Mouse (Mus musculus) forebrain, embryonic 13.5 days (tissue): Measurements from ENCODE around the gene Erbb3. TPM values are rescaled to one million over a fixed set of nuclear protein-coding genes. Genes with fewer than 3 reads are reported as not detected.
A peak's percentile ranks its signal among the peaks of the same experiment; 100 is the strongest.

Experiments used
- ATAC-seq: fragments of 200-750 bp; cut with Nextera tagmentation; 2 replicates; pipeline ENCODE4 v1.8.0; 2017
- H3K27ac ChIP-seq: fragments of 300-500 bp; sonication (generic); 2 replicates; pipeline ENCODE4 v1.5.1; 2015; ENCODE audit warnings: inconsistent platforms, mild to moderate bottlenecking, moderate library complexity
- H3K27me3 ChIP-seq: fragments of 300-500 bp; sonication (generic); 2 replicates; pipeline ENCODE4 v1.6.1; 2015; ENCODE audit warnings: mild to moderate bottlenecking, inconsistent platforms
- H3K36me3 ChIP-seq: fragments of 300-500 bp; sonication (generic); 2 replicates; pipeline ENCODE4 v1.6.1; 2015; ENCODE audit warnings: mild to moderate bottlenecking, inconsistent platforms; ENCODE audit not compliant: poor library complexity, severe bottlenecking
- H3K4me1 ChIP-seq: fragments of 300-500 bp; sonication (generic); 2 replicates; pipeline ENCODE4 v1.6.1; 2015; ENCODE audit warnings: inconsistent platforms
- H3K4me2 ChIP-seq: fragments of 300-500 bp; sonication (generic); 2 replicates; pipeline ENCODE4 v1.6.1; 2015; ENCODE audit warnings: inconsistent platforms, mild to moderate bottlenecking, moderate library complexity
- H3K4me3 ChIP-seq: fragments of 300-500 bp; sonication (generic); 2 replicates; pipeline ENCODE4 v1.5.1; 2015; ENCODE audit warnings: mild to moderate bottlenecking, inconsistent platforms
- H3K9ac ChIP-seq: fragments of 300-500 bp; sonication (generic); 2 replicates; pipeline ENCODE4 v1.6.1; 2015; ENCODE audit warnings: mild to moderate bottlenecking, inconsistent platforms
- H3K9me3 ChIP-seq: fragments of 300-500 bp; sonication (generic); replicated peaks from 2 replicates; pipeline ENCODE4 v1.6.1; 2016; ENCODE audit warnings: inconsistent platforms
- WGBS: fragments of 180-500 bp; shearing (Covaris S2); methylation state at CpG from one replicate; pipeline ENCODE4 v1.1.7; 2015; 5-methylcytosine and 5-hydroxymethylcytosine counted together
- polyA plus RNA-seq: library from polyadenylated mRNA; unstranded; fragments of >200 nt; fragmentation: Nextera tagmentation; extraction: Ambion mirVana; gene quantifications from 2 replicates; pipeline ENCODE4 v1.2.1, GENCODE M21; 2015

Gene Erbb3
- polyA plus RNA-seq, 1 experiment from 2014 or later, result 0.12 TPM

DNA sequence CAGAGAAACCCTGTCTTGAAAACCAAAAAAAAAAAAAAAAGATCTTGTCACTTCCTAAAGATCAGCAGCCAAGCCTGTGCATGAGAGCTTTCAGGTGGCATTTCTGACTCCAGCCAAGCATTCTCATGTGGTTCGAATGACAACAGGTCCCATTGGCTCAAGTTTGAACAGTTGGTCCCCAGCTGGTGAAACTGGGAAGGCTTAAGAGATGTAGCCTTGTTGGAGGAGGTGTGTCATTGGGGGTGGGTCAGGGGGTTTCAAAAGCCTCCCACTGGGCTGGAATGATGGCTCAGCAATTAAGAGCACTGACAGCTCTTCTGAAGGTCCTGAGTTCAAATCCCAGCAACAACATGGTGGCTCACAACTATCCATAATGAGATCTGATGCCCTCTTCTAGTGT is 12.0 kb upstream of the Erbb3 start:
- no peak overlapping the region for H3K9ac ChIP-seq
- ATAC-seq, result no peak
- no peaks in the 10 kb centered on the region for H3K27me3 ChIP-seq
- no peak overlapping the region for H3K4me3 ChIP-seq
- WGBS, result 100% methylated on average over 1 of the region's 1 CpGs
- no peaks in the 10 kb centered on the region for H3K36me3 ChIP-seq
- no peak overlapping the region for H3K27ac ChIP-seq
- H3K4me2 ChIP-seq, result no peak overlapping the region
- H3K4me1 ChIP-seq, result no peaks in the 10 kb centered on the region
- no peaks in the 10 kb centered on the region for H3K9me3 ChIP-seq

DNA sequence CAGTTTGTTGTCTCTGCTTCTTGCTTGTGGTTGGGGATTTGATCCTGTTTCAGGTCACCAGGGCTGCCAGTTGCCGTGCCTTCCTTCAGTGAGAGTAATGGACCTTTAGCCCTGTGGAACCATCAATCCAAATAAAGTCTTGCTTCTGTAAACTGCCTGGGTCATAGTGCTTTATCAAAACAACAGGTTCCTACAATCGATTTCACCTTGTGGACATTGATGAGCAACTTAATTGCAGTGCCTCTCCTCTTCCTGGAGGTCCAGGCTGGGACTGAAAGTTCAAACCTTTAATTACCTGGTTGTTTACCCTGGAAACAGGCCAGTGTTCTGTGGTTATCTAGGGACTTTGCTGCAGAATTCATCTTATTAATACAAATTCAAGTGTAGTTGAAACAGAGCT is 9.0 kb upstream of the Erbb3 start:
- H3K36me3 ChIP-seq, result no peaks in the 10 kb centered on the region
- no peak overlapping the region for H3K27ac ChIP-seq
- no peak overlapping the region for H3K4me3 ChIP-seq
- no peaks in the 10 kb centered on the region for H3K27me3 ChIP-seq
- no peak overlapping the region for H3K4me2 ChIP-seq
- ATAC-seq, result no peak
- H3K9ac ChIP-seq, result no peak overlapping the region
- no peaks in the 10 kb centered on the region for H3K4me1 ChIP-seq
- 80% methylated on average over 2 of the region's 2 CpGs for WGBS
- no peaks in the 10 kb centered on the region for H3K9me3 ChIP-seq

DNA sequence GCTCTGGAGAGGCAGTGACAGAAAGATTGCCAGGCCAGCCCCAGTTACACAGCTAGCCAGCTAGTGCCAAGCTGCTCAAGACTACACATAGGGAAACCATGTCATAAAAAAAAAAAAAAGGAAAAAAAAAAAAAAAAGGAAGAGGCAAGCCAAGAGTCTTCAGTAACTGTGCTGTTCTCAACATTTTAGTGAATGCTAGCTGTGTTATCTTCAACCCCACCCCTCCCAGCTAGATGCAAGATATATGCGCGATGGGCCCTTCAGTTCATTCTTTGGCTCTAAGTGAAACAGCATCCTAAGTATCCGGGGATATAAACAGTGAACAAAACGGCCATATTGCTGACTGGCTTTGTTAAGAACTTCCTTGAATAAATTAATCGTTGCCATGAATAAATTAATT is 3.3 kb upstream of the Erbb3 start:
- Histone ChIP-seq H3K4me1 (peaks cover 14% of the 10 kb centered on the region), H3K4me2 (no peak overlapping the region), H3K36me3 (no peaks in the 10 kb centered on the region), H3K27ac (no peak overlapping the region), H3K9ac (no peak overlapping the region), H3K27me3 (peaks cover 27% of the 10 kb centered on the region), H3K9me3 (no peaks in the 10 kb centered on the region), H3K4me3 (no peak overlapping the region)
- 45% methylated on average over 5 of the region's 5 CpGs for WGBS
- ATAC-seq, result no peak

DNA sequence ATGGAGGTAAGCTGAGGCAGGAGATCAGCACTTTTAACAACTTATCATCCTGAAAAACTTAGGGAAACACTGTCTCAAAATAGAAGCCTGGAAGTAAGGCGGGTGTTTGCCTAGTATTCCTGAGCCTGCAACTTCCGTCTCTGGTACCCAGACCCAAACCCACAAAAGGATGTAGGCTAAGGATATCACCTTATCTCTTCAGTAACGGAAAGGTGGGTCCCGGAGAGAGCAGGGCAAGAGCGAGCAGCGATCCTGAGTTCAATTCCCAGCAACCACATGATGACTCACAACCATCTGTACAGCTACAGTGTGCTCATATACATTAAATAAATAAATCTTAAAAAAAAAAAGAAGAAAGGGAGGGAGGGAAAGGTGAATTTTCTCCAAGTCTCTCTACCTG is 2.0 kb upstream of the Erbb3 start:
- Histone ChIP-seq H3K4me1 (peaks cover 14% of the 10 kb centered on the region), H3K9me3 (no peaks in the 10 kb centered on the region), H3K4me2 (no peak overlapping the region), H3K27ac (no peak overlapping the region), H3K9ac (no peak overlapping the region), H3K27me3 (peaks cover 41% of the 10 kb centered on the region), H3K36me3 (no peaks in the 10 kb centered on the region), H3K4me3 (no peak overlapping the region)
- 89% methylated on average over 6 of the region's 6 CpGs for WGBS
- no peak for ATAC-seq

DNA sequence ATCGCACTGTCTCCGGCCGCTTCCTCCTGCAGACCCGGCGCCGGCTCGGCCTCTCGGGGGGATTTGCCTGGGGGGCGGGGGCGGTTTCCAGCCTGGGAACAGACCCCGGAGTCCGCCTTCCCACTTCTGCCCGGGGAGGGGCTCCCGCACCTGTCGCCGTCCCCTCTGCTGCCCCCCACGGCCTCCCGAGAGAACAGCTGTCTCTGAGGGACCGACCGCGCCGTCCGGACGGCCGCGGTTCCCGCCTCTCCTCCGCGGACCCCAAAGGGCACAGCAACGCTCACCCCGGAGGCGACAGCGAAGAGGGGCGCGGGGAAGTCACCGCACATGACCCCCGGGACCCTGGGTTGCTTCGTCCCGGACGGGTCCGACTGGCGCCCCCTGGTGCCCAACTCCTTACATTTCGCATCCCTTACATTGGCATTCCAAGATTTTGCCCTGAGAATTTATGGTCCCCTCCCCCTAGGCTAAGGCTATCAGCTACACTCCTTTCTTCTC is 790 bp upstream of the Erbb3 start:
- Histone ChIP-seq H3K4me2 (peak overlapping the region; percentile 96), H3K36me3 (no peaks in the 10 kb centered on the region), H3K4me1 (peaks cover 14% of the 10 kb centered on the region), H3K4me3 (peak overlapping the region; percentile 67), H3K27me3 (peaks cover 47% of the 10 kb centered on the region), H3K9me3 (no peaks in the 10 kb centered on the region), H3K9ac (peak overlapping the region; percentile 66), H3K27ac (no peak overlapping the region)
- WGBS, result under 1% methylated on average over 41 of the region's 43 CpGs
- peak; percentile 64 for ATAC-seq

DNA sequence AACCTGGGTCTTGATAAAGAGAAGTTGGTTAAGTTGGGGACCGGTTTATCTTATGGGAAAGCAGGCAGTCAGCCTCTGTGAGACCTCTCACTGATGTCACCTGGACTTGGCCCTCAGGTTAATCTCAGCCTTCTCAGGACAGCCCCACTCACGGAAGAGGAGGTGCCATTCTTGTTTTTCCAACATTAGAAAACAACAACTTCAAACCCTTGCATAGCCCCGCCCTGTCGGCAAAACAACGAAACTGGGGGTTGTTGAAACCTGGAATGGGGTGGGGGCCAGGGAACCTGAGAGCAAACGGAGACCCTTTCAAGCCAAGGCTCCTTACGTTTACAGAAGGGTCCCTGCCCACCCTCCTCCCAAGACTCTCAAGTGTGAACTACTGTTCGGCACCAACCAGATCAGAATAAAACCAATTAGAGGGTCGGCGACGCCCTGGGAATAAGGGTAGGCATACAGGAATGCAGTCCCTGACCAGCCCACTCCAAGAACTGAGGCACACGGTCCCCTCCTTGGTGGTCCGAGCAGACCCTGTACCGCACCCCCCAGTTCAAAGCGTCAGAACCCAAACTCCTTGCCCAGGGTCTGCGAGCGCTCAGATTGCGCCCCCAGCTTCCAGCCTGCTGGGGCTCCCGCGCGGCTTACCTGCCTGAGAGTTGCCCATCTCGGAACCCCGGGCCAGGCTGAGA is 533 bp downstream of the Erbb3 start:
- ATAC-seq, result peak; percentile 39
- H3K36me3 ChIP-seq, result no peaks in the 10 kb centered on the region
- peak overlapping the region; percentile 96 for H3K4me2 ChIP-seq
- 2% methylated on average over 23 of the region's 23 CpGs for WGBS
- H3K27ac ChIP-seq, result no peak overlapping the region
- peaks cover 54% of the 10 kb centered on the region for H3K27me3 ChIP-seq
- H3K4me3 ChIP-seq, result peak overlapping the region; percentile 67
- no peaks in the 10 kb centered on the region for H3K9me3 ChIP-seq
- peak overlapping the region; percentile 66 for H3K9ac ChIP-seq
- H3K4me1 ChIP-seq, result peaks cover 14% of the 10 kb centered on the region

DNA sequence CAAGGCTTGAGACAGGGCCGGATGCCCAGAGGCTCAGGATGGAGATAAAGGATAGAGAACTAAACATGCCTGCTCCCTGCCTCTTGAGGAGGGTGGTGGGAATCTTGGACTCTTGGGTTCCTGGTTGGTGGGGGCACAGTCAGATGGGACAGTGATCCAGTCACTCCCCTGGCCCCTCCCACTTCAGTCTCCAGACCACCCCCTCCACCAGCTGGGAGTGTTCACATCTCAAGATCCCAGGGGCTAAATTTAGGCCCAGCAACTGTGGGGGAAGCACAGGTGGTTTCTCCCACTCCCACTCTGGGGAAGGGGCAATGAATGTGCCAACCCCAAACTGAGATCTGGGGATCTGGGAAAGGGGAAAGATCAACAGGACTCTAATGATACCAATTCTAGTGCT is 1.3 kb downstream of the Erbb3 start:
- H3K27ac ChIP-seq, result no peak overlapping the region
- H3K4me1 ChIP-seq, result peaks cover 14% of the 10 kb centered on the region
- no peaks in the 10 kb centered on the region for H3K9me3 ChIP-seq
- peaks cover 61% of the 10 kb centered on the region for H3K27me3 ChIP-seq
- no peak overlapping the region for H3K9ac ChIP-seq
- no peaks in the 10 kb centered on the region for H3K36me3 ChIP-seq
- H3K4me2 ChIP-seq, result no peak overlapping the region
- no peak for ATAC-seq
- WGBS, result 8% methylated on average over 1 of the region's 1 CpGs
- no peak overlapping the region for H3K4me3 ChIP-seq

DNA sequence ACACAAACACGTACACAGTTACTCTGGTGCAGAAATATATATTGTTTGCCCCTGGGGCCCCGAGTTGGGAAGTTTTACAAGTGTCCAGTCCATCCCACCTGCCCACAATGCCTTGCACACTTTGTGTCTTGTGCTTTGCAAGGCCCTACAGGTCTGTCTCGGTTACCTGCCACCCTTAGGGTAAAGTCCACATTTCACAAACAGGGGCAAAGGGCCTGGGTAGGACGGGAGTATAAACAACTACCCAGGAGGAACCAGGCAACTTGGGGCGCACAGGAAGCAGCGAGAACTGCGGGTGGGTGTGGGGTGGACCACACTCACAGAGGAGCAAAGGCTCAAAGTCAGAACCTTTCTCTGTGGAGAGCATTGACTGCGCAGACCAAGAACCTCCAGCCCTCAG is 1.8 kb downstream of the Erbb3 start:
- Histone ChIP-seq H3K27me3 (peaks cover 63% of the 10 kb centered on the region), H3K36me3 (no peaks in the 10 kb centered on the region), H3K4me1 (peaks cover 14% of the 10 kb centered on the region), H3K27ac (no peak overlapping the region), H3K9ac (no peak overlapping the region), H3K9me3 (no peaks in the 10 kb centered on the region), H3K4me2 (no peak overlapping the region), H3K4me3 (no peak overlapping the region)
- 59% methylated on average over 8 of the region's 8 CpGs for WGBS
- no peak for ATAC-seq

DNA sequence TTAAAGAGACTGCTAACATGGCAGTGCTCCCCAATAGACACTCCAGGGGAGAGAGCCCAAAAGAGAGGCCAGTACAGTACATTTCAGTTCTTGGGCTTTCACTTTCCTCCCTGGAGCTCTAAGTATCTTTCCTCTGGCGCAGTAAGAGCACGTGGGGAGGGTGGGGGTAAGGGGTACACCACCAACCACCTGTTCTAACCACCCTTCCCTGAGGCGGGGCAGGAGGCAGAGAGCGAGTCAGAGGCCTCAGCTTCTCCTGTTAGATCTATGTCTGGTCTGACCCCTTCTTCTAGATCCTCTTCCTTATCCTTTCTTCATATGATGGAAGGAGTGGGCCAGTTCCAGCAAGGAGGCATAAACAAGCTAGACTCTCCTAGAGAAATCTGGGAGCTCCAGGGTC is 2.3 kb downstream of the Erbb3 start:
- Histone ChIP-seq H3K27ac (no peak overlapping the region), H3K4me2 (no peak overlapping the region), H3K4me1 (peaks cover 14% of the 10 kb centered on the region), H3K4me3 (no peak overlapping the region), H3K36me3 (no peaks in the 10 kb centered on the region), H3K9ac (no peak overlapping the region), H3K27me3 (peaks cover 63% of the 10 kb centered on the region), H3K9me3 (no peaks in the 10 kb centered on the region)
- ATAC-seq, result no peak
- 55% methylated on average over 4 of the region's 4 CpGs for WGBS

DNA sequence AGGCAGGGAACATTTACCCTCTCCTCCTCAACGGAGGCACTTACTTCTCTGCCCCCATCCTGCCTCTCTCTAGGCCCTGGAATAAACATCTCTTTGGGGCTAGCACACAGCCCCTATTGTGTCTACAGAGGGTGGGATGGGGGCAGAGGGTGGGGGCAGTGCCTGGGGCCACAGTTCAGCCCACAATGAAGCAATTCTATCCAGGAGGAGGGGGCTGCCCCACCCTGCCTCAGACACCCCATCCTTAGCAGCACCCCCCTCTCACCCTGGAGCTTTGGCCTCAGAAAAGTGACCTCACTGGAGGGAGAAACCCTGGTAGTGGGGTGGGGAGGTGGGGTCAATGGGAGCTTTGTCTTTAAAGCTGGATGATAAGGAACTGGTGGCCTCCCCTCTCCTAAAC is 2.9 kb downstream of the Erbb3 start:
- peaks cover 59% of the 10 kb centered on the region for H3K27me3 ChIP-seq
- no peak overlapping the region for H3K4me3 ChIP-seq
- no peaks in the 10 kb centered on the region for H3K36me3 ChIP-seq
- no peak overlapping the region for H3K9ac ChIP-seq
- H3K4me1 ChIP-seq, result peaks cover 14% of the 10 kb centered on the region
- ATAC-seq, result no peak
- WGBS, result 28% methylated on average over 1 of the region's 1 CpGs
- no peak overlapping the region for H3K4me2 ChIP-seq
- no peak overlapping the region for H3K27ac ChIP-seq
- no peaks in the 10 kb centered on the region for H3K9me3 ChIP-seq

GRCm38 (mm10) chr10:128584386-128584785 is 5.1 kb downstream of the Erbb3 start:
- no peaks in the 10 kb centered on the region for H3K36me3 ChIP-seq
- H3K4me3 ChIP-seq, result no peak overlapping the region
- WGBS, result 3% methylated on average over 4 of the region's 4 CpGs
- ATAC-seq, result no peak
- H3K27me3 ChIP-seq, result peaks cover 51% of the 10 kb centered on the region
- no peak overlapping the region for H3K9ac ChIP-seq
- H3K4me1 ChIP-seq, result peaks cover 4% of the 10 kb centered on the region
- H3K4me2 ChIP-seq, result no peak overlapping the region
- no peaks in the 10 kb centered on the region for H3K9me3 ChIP-seq
- H3K27ac ChIP-seq, result no peak overlapping the region

- Histone ChIP-seq H3K9ac (no peak overlapping the region), H3K27ac (no peak overlapping the region), H3K4me1 (no peaks in the 10 kb centered on the region), H3K4me3 (no peak overlapping the region), H3K9me3 (no peaks in the 10 kb centered on the region), H3K36me3 (no peaks in the 10 kb centered on the region), H3K4me2 (no peak overlapping the region), H3K27me3 (peaks cover 44% of the 10 kb centered on the region)
- ATAC-seq, result no peak
- WGBS, result 26% methylated on average over 7 of the region's 7 CpGs
Measured at GRCm38 (mm10) chr10:128583644-128584043, 5.8 kb downstream of the Erbb3 start.

DNA sequence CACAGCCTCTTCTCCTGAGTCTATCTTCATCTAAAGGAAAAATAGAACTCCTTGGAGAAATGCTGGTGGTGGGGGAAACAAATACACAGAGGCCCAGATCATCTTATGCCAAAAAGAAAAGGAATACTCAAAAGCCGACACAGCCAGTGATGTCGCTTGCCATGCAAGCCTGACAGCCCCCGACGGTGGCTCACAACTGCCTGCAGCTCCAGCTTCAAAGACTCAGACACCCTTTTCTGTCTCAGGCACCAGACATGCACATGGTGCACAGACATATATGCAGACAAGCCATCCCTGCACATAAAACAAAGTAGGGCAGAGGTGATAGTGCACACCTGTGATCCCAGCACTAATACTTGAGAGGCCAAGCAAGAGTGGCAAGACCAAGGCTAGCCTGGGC is 9.7 kb downstream of the Erbb3 start:
- H3K9ac ChIP-seq, result no peak overlapping the region
- ATAC-seq, result no peak
- H3K27me3 ChIP-seq, result peaks cover 13% of the 10 kb centered on the region
- H3K4me2 ChIP-seq, result no peak overlapping the region
- H3K4me1 ChIP-seq, result no peaks in the 10 kb centered on the region
- no peak overlapping the region for H3K27ac ChIP-seq
- no peak overlapping the region for H3K4me3 ChIP-seq
- no peaks in the 10 kb centered on the region for H3K36me3 ChIP-seq
- no peaks in the 10 kb centered on the region; the same call in 1 of the 2 replicates for H3K9me3 ChIP-seq
- WGBS, result 83% methylated on average over 4 of the region's 4 CpGs
